Mouse (Mus musculus) left cerebral cortex, adult 11 months (tissue): Measurements from ENCODE around the gene Tex12.

Experiments
- DNase-seq: peaks from one replicate; pipeline ENCODE4 v3.0.0; 2022; ENCODE audit warnings: low spot score

Gene Tex12

GRCm38 (mm10) chr9:50507570-50507969 lies 53.6 kb downstream of the Tex12 start:
- DNase-seq = no peak
